Mouse (Mus musculus) gastrocnemius, postnatal 36 days (tissue): ENCODE results near the gene Rinl. TPM values are rescaled to one million over a fixed set of nuclear protein-coding genes. Genes with fewer than 3 reads are reported as not detected.
A peak's percentile ranks its signal among the peaks of the same experiment; 100 is the strongest.

Experiments
- DNase-seq, 2 experiments: peaks; one replicate each; pipeline ENCODE4 v3.0.0; 2022
- intact Hi-C: fragments of 180-260 bp; cut with DNase I; formaldehyde crosslinking; loops from one replicate; pipeline ENCODE4 v1.15.1; 2025
- total RNA-seq, 2 experiments: library from RNA; stranded (reverse); gene quantifications; 2 replicates each; pipeline ENCODE4 v1.2.3; 2021

The Rinl gene
- total RNA-seq, 2 experiments from 2014 or later: 1.1 TPM

DNA sequence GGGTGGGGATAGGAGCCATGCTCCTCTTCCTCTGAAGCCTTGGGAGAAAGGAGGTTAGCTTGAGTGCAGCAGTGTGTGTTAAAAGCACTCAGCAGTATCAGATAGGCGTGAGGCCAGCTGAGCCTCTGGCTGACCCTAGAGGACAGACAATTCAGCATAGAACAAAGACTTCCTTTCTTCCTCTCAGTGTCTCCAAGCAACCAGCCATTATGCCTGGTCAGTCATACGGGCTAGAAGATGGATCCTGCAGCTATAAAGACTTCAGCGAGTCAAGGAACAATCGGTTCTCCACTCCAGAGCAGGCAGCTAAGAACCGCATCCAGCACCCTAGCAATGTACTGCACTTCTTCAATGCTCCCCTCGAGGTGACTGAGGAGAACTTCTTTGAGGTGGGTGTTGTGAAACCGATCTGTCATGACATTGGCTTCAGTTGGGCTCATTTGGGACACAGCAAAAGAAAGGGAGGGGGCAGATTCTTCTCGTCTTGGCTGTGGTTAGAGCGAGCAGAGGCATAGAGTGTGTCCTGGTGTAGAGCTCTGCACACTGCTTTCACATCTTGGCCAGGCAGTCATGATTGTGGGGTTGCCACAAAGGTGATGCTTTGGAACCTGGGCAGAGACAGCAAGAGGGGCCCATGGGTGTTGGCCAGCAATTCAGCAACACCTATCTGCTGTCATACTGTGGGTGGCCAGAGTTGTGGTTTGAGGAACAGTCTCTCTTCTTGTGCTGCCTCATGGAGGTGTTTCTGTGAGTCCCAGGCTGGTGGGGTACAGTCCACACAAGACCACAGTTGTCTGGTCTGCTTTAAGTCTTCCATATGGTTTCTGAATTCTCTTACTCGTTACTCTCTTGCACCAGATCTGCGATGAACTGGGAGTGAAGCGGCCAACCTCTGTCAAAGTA lies 31.8 kb downstream of the Rinl start:
- DNase-seq: no peak
- intact Hi-C loops: no loop called here

DNA sequence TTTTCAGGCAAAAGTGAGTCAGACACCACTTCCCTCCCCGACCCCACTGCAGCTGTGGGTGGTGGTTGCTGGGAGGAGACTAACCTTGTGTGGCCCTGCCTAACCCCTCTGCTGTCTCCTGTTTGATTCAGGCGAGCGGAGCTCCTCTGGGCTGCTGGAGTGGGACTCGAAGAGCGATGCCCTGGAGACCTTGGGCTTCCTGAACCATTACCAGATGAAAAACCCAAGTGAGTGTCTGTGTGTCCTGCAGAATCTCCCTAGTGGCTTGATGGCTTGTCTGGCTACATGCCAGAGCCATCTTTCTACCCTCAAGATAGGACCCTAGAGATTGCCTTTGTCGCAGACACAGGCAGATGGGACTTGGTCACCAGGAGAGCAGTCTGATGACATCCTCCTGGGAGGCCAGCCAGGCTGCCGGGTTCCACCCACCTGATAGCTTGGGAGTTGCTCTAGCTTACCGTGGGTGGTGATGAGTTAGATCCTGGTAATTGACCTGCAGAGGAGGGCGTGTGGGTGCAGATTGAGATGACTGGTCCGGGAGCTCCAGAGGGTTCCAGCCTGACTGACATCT lies 32.6 kb downstream of the Rinl start:
- intact Hi-C loops: no loop called here

GRCm38 (mm10) chr7:28822556-28822955 lies 33.8 kb downstream of the Rinl start:
- no peak for DNase-seq
- intact Hi-C loops: no loop called here

More for the DNA sequence above, 32.6 kb downstream of the Rinl start:
- DNase-seq: peak; percentile 43 to 44

- DNase-seq: no peak
- intact Hi-C loops: no loop called here
These were observed 34.5 kb downstream of the Rinl start for GRCm38 (mm10) chr7:28822993-28823903.

GRCm38 (mm10) chr7:28823932-28824331 lies 35.2 kb downstream of the Rinl start:
- intact Hi-C loops: loop anchor here (2.0 kb wide), 1 partner anchor 15 kb away; the partner anchor contains the start of gene Hnrnpl
- DNase-seq: no peak

DNA sequence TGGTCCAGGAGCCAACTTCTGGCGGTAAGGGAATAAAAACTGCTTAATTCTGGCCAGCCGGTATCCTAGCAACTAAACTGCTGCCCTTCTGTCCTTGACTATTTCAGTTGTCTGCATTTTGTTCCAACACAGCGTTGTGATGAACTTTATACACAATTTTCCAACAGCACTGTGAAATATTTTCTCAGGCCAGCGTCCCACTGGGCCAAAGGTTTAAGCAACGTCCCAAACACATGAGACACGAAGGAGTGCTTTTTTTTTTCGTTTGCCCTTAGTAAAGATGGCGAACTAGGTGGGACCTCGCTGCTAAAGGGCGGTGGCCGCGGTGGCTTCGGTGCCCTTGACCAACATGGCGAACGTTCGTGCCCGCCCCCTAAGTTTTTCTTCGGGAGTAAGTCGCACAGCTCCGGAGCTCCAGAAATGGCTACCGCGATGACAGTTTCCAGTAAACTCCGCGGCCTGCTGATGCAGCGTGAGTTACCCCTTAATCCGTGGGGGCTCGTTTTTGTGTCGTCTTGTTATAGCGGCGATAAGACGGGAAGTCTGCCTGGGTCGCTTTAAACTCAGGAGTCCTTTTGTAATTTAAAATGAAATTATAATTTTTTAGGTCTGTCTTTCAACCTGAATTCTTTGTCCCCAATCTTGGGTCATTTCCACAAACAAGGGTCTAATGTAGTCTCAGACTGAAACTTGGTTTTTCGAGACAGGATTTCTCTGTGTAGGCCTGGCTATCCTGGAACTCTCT lies 36.3 kb downstream of the Rinl start, which contains the start of gene Ech1:
Gene Ech1, plus strand, starts transcription at position 277 of the 745 bp plus-strand sequence.
- DNase-seq: peak; percentile 88 to 91
- intact Hi-C loops: loop anchor here (2.0 kb wide), 1 partner anchor 16 kb away; the partner anchor contains the start of gene Hnrnpl

- intact Hi-C loops: loop anchor here (2.0 kb wide), 2 partner anchors 15 to 17 kb away; partner anchors contain the start of gene Hnrnpl
- DNase-seq: no peak
These were observed 37.1 kb downstream of the Rinl start for GRCm38 (mm10) chr7:28825686-28826401.

GRCm38 (mm10) chr7:28826402-28826772 lies 37.6 kb downstream of the Rinl start:
- DNase-seq: no peak
- intact Hi-C loops: loop anchor here (2.0 kb wide), 1 partner anchor 14 kb away; no protein-coding TSS in a partner anchor

DNA sequence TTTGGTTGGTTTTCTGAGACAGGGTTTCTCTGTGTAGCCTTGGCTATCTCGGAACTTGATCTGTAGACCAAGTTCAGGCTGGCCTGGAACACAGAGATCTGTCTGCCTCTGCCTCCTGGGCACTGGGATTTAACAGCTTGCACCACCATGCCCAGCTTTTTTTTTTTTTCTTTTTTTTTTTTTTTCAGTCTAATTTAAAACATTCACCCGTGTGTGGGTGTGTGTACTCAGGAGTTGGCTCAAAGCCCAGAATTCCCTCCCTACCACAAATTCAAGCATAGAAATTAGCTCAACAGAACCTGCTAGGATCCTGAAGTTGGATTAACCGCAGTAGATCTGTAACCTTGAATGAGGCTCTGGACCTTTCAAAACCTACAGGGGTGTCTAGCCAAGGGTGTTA lies 38.6 kb downstream of the Rinl start:
- DNase-seq: no peak
- intact Hi-C loops: loop anchor here (2.0 kb wide), 1 partner anchor 13 kb away; no protein-coding TSS in a partner anchor

GRCm38 (mm10) chr7:28829821-28830220 lies 41.1 kb downstream of the Rinl start:
- intact Hi-C loops: no loop called here
- no peak for DNase-seq

- intact Hi-C loops: no loop called here
These were observed 42.2 kb downstream of the Rinl start for GRCm38 (mm10) chr7:28830981-28831380.

GRCm38 (mm10) chr7:28831411-28832125 lies 42.8 kb downstream of the Rinl start:
- no peak for DNase-seq
- intact Hi-C loops: no loop called here

More at GRCm38 (mm10) chr7:28830981-28831380, 42.2 kb downstream of the Rinl start:
- DNase-seq: no peak

GRCm38 (mm10) chr7:28832137-28832536 lies 43.4 kb downstream of the Rinl start:
- no peak for DNase-seq
- intact Hi-C loops: no loop called here

DNA sequence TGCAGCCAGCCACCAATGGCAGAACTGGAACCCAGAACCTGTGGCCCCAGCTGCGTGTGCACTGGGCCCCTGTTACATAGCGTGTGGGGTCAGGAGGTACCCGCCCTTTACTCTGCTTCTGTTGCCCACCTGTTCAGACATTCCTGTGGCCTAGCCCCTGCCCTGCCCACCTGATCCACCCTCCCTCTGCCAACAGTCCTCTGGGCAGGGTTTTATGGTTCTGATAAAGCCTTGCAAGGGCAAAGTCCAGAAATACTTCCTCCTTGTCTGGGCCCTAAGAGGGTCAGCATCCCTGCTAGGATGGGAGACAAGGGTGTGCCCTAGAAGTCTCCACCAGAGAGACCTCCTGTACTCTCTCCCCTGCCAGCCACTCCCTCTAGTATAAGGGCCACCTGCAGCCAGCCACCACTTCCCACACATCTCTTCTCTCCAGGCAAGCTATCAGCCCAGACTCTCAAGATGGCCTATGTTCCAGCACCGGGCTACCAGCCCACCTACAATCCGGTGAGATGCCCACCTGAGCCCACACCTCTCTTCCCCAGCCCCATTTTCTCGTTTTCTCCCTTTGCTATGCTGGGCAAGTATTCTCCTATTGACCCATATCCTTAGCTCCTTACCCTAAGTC lies 45.1 kb downstream of the Rinl start, which contains the start of gene Lgals4:
Gene Lgals4, plus strand, starts transcription at position 132 of the 625 bp plus-strand sequence.
- intact Hi-C loops: no loop called here
- DNase-seq: no peak

DNA sequence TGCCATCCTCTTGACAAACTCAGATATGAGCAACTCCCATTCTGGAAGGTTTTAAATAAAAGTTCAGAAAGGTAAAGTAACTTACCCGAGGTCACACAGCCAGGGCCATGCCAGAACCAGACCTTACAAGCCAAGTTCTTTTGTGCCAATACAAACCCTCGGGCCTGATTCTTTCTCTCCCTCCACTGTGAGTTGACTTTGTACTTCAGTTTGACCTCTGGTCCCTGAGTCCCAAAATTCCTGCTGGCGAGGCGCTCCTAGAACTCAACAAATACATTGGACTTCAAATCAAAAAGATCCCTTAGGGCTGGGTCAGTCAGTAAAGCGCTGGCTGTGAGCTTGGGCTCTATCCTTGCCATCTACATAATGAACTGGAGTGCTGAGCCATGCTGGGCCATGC lies 48.2 kb downstream of the Rinl start:
- intact Hi-C loops: loop anchor here (1.0 kb wide), 1 partner anchor 34 kb away; no protein-coding TSS in a partner anchor
- DNase-seq: no peak

GRCm38 (mm10) chr7:28838331-28838730 lies 49.6 kb downstream of the Rinl start:
- intact Hi-C loops: no loop called here
- DNase-seq: no peak

GRCm38 (mm10) chr7:28847273-28847672 lies 58.5 kb downstream of the Rinl start:
- DNase-seq: no peak
- intact Hi-C loops: no loop called here
